Mouse (Mus musculus): ENCODE measurements around the gene Tjp2.
A peak's percentile ranks its signal among the peaks of the same experiment; 100 is the strongest.
"Not testable (repeated sequence)": the region's sequence is repeated elsewhere in the genome, so short reads cannot be mapped to it uniquely, and the experiment has no call there.

Gene Tjp2

DNA sequence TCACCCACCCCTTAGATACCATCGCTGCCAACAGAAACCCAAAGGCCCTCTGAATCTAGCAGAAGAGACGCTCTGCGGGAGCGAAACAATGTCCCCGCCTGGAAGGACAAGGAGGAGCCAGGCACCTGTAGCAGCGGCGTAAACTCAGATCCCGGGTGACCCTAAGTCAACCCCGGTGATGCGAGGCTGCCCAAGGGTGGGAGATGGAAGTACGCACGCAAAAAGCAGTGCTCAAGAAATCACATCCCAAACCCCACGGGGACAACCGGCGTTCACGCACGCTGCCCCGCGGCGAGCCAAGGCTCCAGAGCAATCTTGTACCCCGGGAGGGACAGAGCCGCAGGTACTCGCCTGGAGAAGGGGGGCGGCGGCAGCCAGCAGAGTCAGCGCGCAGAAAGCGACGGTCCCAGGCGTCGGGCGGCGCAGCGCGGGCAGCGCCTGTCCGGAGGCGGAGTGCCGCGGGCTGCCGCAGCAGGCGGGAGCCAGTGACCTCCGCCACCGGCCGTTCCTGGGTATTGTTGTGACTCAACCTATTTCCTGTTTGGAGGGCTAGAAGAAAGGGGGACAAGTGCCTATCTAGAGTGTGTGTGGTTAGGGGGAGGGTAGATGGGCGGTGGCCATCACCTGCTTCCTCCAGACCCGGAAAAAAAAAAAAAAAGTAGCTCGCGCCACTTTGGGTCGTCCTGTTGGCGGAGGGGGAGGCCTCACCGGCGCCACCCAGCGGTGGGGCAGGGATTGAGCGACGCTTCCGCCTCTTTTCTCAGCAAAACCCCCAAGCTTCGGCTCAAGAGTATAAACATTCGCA, at the start of gene Tjp2:
Gene Tjp2 (minus strand): TSS at position 531 of the 805 bp plus-strand sequence.
- no peak for DNase-seq (ENCODE audit: low spot score)

DNA sequence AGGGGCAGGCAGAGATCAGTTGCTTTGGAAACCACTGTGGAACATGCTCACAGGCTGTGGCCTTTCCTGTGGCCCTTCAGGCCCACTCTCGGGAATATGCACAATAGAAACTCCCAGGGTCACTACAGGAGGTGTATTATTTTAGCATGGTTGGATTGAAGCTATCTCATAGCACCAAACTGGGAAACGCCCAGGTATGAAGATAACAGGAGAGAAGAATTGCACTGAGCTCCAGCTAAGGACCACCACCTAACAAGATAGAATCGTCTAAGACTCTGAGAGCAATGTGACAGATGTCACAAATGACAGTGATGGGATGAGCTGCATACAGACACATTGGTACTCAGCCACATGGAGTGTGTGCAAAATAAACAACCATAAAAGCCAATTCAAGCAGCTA, 49.5 kb upstream of the Tjp2 start:
- DNase-seq (ENCODE audit: low spot score), result no peak

DNA sequence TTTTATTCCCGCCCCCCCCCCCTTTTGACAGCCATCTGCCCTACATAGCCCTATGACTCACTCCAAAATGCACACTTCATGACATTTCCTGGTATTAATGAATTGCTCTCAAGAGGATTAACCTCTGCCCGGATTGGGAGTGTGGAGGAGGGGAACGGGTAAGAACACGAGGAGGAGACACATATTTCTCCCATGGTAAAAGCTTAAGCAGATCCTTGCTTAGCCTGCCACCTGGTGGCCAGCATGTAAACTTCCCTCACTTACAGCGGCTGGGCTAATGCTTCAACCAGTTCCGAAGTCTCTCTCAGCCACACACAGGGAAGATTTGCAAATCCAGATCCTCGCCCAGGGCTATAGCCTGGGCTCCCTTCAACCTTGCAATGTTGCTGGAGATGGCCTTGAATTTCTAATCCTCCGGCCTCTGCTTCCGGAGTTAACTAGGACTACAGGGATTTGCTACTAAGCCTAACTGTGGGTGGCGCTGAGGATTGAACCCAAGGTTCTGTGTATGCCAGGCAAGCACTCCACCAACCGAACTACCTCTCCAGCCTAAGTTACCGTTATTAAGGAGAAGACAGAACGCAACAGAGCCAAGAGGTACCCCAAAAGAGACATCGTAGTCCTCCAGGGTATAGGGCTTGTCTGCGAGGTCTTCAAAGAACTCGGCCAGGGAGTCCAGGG, 47.1 kb upstream of the Tjp2 start:
- peak; percentile 48 for DNase-seq (ENCODE audit: low spot score)

DNA sequence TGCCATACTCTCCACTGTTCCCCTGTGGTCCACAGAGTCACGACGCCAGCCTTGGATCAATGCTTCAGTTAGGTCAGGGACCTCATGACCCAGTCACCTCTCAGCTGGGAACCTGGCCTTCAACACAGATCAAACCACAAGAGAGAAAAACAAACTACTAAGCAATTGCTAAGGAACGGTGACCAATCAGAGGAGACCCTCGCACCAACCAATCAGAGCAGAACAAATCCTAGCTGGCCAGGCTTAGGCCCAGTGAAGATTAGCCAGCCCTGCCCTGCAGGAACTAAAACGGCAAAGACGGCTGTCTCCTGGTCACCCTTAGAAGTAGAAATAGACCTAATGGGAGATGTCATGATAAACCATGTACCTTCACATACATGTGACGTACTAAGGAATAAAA, 46.5 kb upstream of the Tjp2 start:
- no peak for DNase-seq (ENCODE audit: low spot score)

DNA sequence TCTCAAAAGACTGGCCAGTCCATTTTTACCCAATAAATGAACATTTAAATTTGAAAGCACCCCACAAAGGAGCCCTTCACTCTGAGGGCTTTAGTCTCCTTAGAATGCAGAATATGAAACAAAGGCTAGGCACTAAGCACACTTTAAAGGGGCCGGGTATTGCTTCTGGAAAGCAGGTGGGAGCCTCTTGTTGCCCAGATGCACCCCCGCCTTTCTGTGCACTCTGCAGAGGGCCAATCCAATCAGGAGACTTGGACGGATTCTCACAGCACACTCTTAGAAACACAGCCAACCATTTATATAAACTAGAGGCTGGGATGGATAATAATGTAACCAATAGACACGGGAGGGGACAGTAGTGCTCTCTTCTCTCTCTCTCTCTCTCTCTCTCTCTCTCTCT, 43.7 kb upstream of the Tjp2 start:
- no peak for DNase-seq (ENCODE audit: low spot score)

DNA sequence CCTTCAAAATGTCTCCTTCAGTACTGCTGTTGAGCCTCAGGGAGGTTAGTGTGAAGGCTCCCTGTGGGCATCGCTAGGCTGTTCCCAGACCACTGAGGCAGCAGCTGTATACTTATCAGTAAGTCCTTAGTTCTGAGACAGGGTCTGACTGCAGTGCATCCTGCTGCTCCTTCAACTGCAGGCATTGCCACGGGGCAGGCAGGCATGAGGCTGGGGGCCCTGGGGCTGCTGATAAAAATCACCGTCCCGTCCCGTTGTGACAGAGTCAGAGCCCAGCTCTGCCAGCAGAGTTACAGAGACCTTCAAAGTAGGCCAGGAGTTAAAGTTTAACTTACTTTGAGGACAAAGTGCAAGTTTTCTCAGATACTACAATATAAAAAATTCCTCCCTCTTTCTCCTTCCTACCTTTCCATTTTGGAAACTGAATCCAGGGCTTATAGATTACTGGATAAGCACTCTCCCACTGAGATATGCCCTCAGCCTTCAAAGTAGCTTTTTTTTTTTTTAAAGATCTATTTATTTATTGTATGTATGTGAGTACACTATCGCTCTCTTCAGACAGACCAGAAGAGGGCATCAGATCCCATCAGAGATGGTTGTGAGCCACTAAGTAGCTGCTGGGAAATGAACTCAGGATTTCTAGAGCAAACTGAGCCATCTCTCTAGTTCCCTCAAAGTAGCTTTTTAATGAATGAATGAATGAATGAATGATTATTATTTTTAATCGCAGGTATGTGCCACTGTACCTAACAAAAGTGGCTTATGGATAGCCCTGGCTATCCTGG, 41.4 kb upstream of the Tjp2 start:
- DNase-seq (ENCODE audit: low spot score), result no peak

DNA sequence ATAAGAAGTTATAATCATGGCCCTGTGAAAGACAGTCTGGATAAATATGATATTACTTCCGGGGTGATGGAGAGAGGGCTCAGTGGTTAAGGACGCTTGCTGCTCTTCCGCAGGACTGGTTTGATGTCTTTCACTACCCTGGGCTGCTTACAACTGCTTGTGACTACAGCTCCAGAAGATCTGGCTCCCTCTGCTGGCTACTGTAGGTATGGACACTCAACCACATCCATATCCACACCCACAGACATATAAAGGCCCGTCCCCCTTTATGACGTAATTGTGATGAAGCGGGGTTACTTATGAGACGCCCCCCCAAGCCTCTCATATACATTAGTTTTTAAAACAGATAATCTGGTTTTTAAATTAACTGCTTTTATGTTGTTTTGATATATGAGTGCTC, 40.2 kb upstream of the Tjp2 start:
- peak; percentile 84 for DNase-seq (ENCODE audit: low spot score)

DNA sequence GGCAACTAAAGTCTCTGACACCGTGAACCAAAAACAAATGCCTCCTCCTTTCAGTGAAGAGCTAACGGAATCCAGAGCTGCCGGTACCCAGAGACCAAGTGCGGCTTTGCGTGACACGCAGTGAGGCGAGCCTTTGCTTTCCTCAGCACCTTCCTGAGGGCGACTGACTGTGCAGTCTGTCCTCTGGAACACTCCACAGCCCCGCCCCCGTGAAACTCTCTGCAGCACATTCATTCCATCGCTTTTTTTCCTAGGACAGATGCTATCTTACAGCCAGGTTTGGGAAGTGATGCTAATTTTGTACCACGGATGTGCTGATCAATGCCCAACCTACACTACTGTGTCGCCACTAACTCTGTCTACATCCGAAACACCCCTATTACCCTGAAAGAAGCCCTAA, 37.9 kb upstream of the Tjp2 start:
- DNase-seq (ENCODE audit: low spot score), result no peak

DNA sequence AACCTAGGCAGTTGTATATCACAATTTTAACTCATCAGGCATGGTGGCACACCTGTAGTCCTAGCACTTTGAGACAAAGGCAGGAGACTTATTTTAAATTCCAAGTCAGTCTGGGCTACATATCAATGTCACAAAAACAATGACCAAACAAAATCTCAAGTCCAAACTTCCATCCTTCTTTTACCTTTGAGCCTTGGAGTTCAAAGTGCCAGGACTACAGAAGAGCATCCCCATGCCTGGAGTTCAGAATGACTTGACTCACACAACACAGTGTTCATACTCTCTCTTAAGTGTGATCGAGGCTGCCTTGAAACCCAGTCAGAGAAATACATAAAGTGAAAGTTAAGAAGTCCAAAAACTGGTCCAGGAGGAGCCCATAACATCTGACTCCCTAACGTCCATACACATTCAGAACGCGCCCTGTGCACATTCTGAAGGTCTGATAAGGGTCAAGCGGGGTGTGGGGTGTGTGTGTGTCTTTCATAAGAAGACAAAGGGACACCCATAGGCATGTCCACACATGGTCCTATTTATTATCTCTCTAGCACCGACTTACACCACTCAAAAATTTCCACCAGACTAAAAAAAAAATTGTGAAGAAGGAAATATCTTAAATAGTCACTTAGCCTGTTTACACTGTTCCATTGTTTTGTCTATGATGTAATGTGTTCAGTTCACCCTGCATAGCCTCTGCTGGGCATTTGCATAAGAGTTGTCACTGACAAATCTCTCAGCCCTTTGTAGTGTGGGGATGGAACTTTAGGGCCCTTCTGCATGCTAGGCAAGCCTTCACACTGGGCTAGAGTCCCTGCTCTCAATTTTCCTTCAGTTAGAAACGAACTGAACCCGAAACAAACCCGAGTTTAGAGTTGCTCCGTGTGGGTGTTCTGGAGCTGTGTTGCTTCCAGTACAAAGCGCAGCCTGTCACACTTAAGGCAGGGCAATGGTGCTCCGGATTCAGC, 34.8 kb upstream of the Tjp2 start:
- no peak for DNase-seq (ENCODE audit: low spot score)

DNA sequence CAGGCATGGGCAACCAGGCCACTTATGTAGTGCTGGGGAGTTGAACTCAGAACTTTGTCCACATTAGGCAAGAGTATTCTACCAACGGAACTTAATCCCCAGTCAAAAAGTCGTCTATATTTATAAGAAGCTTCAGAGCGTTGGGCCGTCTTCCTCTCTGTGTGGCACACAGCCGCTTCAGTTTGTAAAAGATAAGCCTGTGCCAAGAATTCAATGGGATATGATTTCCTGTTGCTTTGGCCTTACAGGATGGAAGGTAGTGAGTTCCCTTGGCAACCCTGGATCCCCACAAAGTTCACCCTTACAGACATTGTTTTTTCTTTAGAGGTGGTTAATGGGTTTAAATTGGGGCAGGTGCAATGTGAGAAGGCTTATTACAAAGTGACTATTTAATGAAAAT, 33.5 kb upstream of the Tjp2 start:
- no peak for DNase-seq (ENCODE audit: low spot score)

DNA sequence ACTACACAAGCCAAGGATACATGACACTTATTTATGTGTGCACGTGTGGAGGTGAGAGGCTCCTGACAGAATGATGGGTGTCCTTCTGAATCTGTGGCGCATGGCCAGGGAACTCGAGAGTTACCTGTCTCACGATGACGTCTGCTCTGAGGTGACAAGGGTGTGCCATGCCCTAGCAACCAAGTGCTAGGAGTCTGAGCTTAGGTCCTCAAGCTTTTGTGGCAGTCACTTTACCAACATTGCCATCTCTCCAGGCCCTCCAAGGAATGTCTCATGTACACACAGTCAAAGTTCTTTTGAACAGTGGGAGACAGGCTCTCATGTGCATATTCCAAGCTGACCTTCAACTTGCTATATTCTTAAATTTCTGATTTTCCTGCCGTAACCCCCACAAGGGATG, 33.1 kb upstream of the Tjp2 start:
- no peak for DNase-seq (ENCODE audit: low spot score)

DNA sequence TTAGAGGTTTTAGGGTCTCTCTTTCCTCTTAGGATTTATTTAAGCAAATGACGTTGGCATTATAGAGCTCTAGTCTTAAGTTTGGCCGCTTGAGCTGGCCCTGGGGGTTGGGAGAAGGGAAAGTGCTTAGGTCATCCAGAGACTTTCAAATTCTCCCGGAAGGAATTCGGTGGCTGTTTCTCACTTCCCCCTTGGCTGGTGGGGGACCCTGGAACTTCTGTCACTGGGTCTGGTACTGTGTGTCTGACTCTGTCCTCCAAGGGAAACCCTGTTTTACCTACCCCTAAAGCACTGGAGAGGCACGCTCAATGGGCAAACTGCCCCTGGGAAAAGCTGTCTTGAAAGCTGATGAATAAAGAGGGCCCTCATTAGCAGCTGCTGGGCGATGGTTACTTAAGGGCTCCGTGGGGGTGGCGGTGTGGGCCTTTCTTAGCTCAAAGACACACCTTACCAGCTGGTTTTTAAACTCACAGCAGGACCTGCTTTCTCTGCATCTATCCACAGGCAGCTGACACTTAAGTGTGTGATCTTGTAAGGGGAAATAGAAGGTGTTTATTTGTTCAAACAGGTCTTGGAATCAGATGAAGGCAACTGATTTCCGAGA, 28.9 kb upstream of the Tjp2 start:
- DNase-seq (ENCODE audit: low spot score), result no peak

DNA sequence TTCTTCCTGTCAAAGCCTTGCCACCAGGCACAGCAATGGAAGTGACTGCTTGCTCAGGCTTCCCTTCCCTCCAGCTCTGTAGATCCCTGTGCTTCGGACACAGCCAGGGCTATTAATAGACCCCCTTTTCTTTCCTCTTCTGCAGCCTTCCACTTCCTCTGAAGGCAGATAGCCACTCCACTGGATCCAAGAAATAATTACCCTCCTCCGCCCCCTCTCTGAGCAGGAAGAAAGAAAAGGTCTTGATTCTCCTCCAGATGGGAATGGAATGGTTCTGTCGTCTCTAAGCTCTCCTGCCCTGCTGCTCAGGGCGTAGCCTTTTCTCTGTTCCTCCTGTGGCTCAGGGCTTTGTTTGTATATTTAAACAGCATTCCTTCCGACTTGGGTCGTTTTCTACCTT, 27.0 kb upstream of the Tjp2 start:
- DNase-seq (ENCODE audit: low spot score), result no peak

DNA sequence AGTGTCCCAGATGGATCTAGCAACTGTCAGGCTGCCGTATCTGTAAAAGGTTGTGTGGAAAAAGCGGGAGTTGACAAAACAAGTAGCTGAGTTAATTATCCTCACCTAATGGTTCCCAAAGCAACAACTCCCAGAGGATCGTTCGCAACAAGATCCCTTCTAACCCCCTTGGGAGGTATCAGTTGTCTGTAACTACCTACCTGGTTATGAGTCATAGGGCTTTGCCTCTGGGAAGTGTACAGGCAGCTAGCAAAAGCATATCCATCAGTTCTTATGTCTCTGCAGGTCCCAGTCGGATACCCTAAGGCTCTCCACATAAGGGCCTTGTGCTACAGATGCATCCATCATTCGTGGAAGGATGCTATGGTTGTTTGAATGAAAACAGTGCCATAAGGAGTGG, 18.5 kb upstream of the Tjp2 start:
- DNase-seq (ENCODE audit: low spot score), result no peak

DNA sequence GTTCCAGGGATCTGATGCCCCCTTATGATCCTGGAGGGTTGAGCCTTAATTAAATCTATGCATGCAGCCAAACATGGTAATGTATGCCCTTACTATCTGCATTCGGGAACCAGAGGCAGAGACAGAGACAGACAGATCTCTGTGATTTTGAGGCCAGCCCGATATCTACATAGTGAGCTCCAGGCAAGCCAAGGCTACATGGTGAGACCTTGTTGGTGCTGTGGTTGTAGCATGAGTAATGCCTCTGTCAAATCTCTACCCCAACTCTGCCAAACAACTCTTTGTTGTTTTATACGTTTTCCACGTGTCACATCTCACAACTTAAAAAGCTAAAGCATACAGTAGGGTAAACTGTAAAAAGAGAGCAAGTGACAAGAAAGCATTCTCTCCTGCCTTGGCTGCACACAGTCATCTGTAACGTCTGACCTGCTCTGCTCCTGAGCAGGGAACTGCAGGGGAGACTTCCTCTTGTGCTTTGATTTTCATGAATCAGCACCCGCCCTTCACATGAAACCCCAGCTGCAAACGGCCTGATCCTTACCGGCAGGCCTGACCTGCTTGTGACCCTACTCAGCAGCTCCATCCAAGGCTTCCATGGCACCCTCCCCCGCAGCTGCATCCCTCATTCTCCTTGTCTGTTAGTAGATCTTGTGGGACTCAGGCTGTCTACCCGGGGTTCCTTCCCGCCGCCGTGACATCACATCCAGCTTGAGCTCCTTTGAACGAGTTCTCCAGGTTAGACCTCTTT, 17.1 kb upstream of the Tjp2 start:
- no peak for DNase-seq (ENCODE audit: low spot score)

DNA sequence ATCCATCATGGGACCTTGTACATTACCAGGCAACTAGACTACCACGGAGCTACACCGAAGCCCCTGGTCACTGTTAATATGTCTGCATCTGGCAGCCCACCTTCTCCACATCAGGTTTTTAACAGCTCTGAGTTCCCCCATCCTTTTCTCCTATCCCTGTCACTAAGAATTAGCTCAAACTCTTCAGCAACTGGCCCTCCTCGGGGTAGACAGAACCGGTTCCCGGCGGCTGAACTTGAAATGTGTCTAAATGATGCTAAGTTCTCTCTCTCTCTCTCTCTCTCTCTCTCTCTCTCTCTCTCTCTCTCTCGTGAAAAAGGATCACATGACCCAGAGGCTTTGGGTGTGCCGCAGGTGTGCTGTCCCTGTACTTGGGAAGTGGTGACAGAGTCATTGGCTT, 16.4 kb upstream of the Tjp2 start:
- no peak for DNase-seq (ENCODE audit: low spot score)

DNA sequence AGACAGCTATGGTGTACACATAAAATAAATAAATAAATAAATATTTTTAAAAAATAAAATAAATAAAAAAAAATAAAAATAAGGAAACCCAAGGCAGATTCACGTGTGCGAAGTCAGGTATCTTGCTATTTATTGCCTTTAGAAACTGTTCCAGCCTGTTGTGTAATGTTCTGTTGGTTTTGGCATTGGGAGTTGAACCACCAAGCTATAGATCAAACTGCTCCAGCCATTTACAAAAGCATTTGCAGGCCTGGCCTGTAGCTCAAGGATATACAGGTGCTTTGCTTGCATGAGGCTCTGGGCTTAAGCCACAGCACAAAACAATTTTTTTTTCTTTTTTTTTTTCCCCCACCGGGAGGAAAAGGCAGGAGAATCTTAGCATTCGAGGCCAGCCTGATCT, 13.2 kb upstream of the Tjp2 start:
- DNase-seq (ENCODE audit: low spot score), result no peak

DNA sequence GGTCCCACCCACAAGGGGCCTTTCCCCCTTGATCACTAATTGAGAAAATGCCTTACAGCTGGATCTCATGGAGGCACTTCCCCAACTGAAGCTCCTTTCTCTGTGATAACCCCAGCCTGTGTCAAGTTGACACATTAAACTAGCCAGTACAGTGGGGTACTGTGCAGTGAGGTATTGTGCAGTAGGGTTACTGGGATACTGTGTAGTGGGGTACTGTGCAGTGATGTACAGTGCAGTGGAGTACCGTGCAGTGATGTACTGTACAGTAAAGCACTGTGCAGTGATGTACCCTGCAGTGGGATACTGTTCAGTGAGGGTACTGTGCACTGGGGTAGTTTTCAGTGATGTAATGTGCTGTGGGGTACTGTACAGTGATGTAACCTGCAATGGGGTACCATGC, 7.5 kb upstream of the Tjp2 start:
- not testable (repeated sequence) for DNase-seq (ENCODE audit: low spot score)

DNA sequence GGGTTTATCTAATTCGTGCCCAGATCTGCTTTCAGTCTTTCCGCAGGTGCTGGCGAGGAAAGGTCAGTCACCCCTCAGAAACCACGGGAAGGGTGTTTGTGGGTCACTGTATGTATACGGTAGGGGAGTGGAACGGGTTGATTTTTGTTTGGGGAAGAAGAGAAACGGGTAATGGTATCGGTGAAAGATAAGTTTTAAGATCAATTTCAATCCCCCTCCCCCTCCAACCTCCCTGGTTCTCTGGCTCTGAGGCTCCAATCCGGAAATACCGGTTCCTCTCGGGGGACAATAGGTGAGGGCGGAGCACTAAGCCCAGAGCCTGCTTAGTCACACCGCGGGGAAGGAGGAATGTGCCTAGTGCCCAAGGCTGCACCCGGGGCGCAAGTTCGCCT, 471 bp upstream of the Tjp2 start:
- DNase-seq (ENCODE audit: low spot score), result no peak

DNA sequence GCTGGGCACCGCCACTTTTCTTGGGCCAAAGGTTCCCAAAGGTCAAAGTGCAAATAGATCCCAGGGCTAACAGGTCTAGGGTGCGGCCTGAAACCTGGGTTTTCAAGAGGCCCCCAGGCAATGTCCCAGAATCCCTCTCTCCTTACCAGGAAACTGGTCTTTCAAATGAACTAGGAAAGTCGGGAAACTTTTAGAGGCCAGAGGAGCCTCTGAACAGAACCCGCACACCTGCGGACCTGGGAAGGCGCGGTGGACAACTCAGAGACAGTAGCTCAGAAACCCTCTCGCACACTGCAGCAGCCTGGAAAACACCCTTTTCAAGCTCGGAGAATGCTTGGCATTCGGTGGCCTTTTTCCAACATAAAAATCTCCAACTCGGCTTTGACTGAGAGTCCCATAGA, 979 bp downstream of the Tjp2 start:
- DNase-seq (ENCODE audit: low spot score), result no peak

DNA sequence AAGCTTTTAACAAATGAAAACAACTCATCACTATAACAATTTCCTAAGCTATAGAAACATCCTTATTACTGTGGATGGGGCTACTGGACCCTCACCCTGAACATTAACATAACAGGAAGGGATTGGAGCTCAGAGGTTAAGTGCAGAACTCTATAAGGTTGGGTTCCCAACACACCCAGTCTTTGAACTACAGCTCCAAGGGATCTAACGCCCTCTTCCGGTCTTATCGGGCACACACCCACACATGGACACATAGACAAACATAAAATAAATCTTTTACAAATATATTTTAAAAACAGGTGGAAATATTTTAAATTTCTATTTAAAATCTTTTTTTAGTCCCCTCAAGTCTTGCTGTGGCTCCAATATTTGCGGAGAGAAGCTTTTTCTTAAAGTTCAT, 3.4 kb downstream of the Tjp2 start:
- no peak for DNase-seq (ENCODE audit: low spot score)
